Mouse (Mus musculus) spleen, adult 2 months (tissue): Measurements from ENCODE around the gene Iqschfp.

Experiments used
- CTCF ChIP-seq: fragments of 200-500 bp; IDR thresholded peaks from 2 replicates; pipeline ENCODE4 v1.5.1; 2011; ENCODE audit warnings: mild to moderate bottlenecking, inconsistent platforms; ENCODE audit not compliant: insufficient read depth, insufficient read length, insufficient replicate concordance; ENCODE audit errors: extremely low read depth
- POLR2A ChIP-seq: fragments of 200-500 bp; IDR thresholded peaks from 2 replicates; pipeline ENCODE4 v1.6.1; 2011; ENCODE audit warnings: low read depth, low read length, inconsistent platforms

DNA sequence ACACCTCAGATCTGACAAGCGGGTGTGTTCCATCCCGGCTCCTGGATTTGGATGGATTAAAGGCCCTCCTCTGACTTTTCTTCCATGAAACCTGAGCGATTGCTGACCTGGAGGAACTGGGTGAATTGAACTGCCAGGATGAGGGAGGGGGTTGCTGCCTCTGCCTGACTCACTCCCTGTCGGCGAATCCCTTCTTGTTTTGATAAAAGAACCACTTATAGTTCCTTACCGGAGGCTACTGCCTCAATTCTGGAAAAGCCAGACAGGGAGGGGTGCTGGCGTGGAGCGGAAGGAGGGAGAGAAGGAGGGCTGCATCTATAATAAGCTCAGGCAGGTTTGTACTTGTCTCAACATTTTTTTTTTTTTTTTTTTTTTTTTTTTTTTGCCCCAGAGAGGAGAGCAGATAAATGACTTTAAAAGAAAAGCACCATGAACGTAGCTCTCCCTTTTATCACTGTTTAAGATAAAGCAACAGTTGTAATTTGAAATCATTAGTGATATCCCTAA lies 603.8 kb downstream of the Iqschfp start:
- TF ChIP-seq CTCF, result no peak
- TF ChIP-seq POLR2A, result no peak
